Mouse (Mus musculus) heart, postnatal 36 days (tissue): ENCODE data around the gene Cryba4. TPM values are rescaled to one million over a fixed set of nuclear protein-coding genes. Genes with fewer than 3 reads are reported as not detected.

Experiments
- DNase-seq, 2 experiments: peaks; one replicate each; pipeline ENCODE4 v3.0.0; 2021 to 2022
- intact Hi-C: fragments of 180-260 bp; cut with DNase I; formaldehyde crosslinking; loops from one replicate; pipeline ENCODE4 v1.15.1; 2025
- total RNA-seq, 2 experiments: library from RNA; stranded (reverse); gene quantifications; 2 replicates each; pipeline ENCODE4 v1.2.3; 2021

Gene Cryba4
- total RNA-seq, 2 experiments from 2014 or later, result 6.0 to 9.8 TPM

DNA sequence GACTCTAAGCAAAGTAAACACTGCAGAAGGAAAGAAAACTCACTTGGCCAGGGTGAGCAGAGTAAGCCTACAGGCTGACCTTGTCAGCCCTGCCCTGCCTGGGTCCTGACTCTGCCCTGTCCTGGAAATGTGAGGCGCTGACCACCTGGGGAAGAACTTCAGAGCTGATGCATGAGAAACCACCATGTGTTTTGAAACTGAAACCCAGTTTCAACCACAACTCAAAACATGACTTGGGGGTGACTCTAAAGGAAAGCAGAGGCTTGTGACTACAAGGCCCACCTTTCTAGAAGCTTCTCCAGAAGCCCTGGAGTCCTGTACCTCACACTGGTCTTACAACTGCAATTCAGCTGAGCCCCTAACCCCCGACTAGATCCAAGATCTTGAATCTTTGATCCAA is 20.6 kb upstream of the Cryba4 start:
- DNase-seq, result no peak
- intact Hi-C loops, result no loop called here

DNA sequence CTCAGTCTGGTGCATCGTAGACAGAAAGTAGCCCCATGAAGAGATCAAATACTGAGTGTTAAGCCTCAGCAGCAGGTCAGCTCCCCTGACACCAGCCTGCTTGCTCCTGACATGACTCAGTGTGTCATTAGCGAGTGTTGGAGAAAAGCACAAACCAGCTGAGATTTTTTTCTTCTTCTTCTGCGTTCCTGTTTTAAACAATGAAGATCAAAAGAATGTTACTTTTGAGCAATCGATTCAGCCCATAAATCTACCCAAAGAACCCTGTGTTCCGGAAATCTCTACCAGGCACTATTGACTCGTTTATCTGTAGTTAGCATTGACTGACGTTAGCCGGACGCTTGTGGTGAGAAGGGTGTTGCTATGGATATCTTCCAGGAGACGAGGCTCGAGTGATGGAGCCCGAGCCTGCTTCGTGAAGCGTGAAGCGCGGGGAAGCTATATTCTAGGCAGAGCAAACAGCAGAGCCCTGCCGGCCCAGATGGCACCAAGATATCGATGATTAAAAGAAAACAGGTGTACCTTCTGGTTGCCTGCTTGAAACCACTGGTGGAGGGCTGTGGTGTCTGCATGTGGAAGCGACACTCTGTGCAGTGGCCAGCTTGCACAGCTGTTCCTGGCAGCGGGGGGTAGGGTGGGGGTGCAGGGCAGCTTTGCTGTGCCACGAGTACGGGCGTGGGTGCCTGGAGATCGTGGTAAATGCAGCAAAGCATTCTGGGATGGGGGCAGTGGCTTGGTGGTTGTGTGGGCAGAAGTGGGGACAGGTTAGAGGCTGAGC is 18.6 kb upstream of the Cryba4 start:
- intact Hi-C loops, result no loop called here
- DNase-seq, result no peak

DNA sequence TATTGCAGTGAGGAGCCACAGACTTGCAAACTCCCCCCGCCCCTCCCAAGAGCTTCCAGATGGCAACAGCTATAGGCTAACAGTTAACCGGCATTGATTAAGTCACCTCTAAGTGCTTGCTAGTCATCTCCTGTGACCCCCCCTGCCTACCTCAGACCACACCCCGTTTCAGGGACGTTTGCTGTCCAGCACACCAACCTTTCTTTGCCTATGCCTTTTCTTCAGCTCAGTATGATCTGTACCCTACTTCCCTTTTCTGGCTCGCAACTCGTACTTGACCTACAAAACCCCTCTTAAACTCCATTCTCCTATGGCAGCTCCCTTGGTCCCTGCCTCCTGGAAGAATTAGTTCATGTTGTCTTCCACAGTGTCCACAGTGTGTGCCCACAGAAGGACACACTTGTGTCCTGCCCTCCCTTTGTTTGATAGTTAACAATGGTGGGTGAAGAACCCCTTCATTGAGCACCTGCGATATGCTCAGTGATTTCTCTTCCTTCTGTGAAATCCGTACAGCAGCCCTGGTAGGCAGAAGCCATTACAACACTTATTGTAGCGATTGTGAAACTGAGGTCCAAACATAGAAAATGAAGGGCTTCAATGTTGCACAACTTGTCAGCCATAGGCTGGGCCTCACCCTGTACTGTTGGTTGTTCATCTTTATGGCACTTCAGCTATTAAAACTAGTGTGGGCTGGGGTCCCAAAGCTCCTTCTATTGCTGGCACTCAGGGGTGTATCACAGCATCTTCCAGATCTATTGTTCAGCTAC is 13.9 kb upstream of the Cryba4 start:
- no peak for DNase-seq
- intact Hi-C loops, result no loop called here

DNA sequence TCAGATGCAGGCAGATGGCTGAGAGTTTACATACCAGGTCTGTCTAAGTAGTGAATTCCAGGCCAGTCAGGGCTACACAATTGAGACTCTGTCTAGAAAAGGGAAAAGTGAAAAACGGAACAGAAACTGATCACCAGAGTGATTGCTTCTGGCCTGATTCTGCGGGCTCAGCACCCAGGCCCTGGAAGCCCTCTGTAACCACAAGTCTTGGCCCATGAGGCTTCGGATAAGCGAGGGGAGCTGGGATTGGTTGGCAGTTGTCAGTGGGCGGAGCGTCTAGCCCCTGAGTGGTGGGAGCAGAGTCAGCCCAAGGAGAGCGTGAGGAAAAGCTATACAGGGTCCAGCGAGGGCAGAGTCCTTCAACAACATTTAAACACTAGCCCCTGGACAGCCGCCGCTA is 13.2 kb upstream of the Cryba4 start:
- intact Hi-C loops, result no loop called here
- DNase-seq, result no peak

DNA sequence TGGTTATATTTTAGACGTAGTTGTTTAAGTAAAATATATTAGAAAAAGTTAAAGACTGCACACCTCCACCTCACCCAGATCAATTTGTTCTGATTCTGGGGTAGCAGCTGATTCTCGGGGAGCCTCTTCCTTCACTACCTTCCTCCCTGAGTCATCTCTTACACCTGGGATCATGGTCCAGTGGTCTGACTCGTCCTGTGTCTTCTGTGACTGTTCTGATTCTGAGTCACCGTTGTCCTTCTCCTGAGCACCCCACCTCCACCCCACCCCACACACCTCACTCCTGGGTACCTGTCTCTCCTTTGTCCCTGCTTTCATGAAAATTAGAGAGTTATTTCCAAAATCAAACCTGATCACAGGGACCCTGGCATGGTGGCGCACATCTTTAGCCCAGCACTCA is 12.8 kb upstream of the Cryba4 start:
- intact Hi-C loops, result no loop called here
- DNase-seq, result no peak

DNA sequence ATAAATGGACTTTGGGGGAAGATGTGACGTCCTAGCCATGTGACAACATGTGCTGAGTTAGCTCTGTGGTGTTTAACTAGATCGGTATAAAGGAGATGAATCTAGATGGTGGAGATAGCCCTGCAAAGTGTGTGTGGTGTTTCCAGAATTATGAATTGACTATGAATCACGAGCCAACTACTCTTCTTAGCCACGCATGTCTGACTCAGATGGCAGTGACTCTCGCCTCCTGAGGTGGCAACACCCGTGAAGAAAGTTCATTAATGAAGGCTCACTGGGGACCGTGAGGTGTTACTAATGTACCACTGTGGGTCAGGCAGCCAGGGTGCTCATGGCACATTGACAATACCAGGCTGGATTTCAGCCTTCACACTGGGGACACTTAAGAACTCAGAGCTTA is 11.8 kb upstream of the Cryba4 start:
- no peak for DNase-seq
- intact Hi-C loops, result no loop called here

DNA sequence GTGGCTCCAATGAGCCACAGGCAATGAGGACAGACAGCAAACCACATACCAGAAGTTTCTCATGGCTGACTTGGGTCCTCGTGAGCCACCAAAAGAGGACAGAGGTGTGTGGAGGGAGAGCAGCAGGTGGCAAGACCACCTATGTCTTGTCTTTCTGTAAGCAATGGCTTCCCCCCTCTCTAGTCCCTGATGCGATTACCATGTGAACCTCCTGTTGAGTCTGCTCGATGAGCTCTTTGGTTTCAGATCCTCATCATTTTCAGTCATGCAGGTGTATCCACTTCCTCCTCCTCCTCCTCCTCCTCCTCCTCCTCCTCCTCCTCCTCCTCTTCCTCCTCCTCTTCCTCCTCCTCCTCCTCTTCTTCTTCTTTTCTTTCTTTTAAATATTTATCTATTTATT is 8.5 kb upstream of the Cryba4 start:
- DNase-seq, result no peak
- intact Hi-C loops, result no loop called here

DNA sequence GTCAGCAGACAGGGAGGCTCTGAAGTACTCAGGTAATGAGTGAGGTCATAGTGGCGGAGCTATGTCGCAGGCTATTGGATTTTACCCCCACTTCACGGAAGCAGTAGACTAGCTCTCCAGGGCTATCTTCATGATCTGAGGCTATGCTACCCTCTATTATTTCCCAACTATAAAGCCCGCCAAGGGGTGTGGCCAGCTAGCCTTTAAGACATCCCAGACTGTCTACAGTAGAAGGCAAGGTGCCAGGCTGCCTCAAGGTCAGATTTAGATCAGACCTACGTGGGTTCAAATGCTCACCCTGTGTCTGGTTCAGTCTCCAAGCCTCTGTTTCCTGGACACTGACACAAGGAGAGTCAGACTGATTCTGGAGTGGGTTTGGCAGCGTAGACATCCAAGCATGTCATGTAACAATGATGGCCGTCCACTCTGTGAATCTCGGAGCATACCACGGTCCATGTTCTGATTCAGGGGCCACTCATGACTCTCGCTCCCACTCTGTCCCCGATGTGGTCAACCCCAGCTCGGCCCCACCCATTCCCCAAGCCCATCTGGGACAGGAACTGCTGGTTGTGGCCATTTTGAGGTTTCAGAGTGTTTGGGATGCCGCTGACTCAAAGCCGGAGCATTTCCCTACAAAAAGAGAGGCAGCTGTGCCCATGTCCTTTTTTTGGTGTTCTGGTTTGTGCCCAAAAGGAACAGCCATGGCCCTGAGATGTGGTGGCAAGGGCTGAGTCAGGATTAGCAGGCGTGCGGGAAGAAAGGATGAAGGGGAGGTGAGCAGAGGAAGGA is 7.7 kb upstream of the Cryba4 start:
- DNase-seq, result no peak
- intact Hi-C loops, result no loop called here

DNA sequence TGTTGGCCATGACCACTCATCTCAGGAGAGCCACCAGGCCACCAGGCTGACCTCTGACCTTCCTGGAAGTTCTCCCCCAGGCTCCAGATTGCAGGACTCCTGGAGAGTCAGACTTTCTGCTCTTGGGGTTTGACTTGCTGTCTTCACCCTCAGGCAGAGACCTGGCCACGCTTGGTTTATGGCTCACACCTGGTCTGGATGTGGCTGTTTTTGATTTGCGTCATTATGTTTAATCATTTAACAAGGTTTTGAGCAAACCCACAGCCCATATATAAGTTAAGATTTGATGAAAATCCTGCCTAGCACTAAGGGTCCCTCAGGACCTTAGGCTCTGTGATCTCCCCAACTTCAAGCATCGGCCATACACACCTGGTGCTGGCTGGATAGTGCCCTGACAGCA is 5.6 kb upstream of the Cryba4 start:
- DNase-seq, result no peak
- intact Hi-C loops, result no loop called here

DNA sequence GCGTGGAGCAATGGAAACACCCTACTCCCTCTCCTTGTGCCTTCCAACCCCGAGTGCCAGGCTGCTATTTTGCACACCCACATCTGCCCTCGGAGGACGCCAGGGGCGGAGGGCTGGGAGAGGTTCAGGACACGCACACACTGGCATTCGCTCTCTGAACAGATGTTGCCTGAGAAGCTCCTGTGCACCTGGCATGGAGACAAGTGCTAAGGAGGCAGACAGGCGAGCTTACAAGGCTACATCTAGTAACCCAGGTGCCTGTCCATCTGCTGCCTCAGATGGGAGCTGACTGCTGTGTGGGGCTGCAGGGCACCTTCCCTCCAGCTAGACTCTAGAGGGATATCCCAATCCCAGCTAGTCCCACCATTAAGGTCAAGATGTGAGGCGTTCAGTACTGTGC is 4.1 kb upstream of the Cryba4 start:
- no peak for DNase-seq
- intact Hi-C loops, result no loop called here

DNA sequence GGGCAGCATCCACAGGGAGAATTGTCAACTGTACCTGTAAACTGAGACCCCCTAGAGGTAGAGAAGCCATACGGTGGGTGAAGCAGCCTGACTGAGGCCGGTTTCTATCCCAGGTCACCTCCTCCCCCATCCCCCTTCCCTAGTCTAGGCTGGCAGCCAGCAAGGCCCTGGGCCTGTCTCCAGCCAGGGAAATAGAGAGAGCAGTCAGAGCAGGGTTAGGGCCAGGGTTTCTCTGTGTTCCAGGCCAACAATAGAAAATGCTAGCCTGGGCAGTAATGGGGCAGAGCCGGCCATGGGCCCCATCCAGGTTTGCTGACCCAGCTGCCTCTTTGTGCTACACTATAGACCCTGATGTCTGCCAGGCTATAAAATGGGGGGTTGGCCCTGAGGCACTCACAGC is 3.1 kb upstream of the Cryba4 start, which contains the start of gene Crybb1:
TSS of gene Crybb1 (plus strand) at position 390 of the 400 bp plus-strand sequence.
- intact Hi-C loops, result no loop called here

DNA sequence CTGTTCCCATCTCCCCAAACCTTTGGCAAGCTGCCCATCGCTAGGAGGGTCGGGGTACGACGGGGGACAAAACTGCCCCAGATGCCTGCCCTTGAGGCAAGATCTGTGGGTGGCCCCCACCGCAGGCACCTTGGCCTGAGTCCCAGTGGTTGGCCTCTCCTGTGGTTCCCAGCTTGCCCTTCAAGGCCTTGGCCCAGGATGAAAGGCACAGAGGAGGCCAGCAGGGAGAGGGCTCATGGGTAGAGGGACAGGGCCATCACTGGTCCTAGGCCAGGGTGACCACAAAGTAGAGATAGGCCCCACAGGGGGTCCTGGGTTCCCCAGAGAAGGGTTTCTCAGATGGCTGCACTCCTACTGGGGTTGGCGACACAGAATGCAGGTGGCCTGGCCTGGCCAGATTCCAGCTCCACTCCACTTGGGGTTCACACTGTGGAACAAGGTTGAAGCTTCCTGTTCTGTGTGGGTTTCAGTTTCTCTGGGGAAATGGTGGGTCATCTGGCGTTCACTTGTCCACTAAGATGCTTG is 2.0 kb upstream of the Cryba4 start:
- intact Hi-C loops, result no loop called here
- peak; percentile 64 to 70 for DNase-seq

More for the DNA sequence above, 3.1 kb upstream of the Cryba4 start, which contains the start of gene Crybb1:
- DNase-seq, result peak; percentile 71 to 75

DNA sequence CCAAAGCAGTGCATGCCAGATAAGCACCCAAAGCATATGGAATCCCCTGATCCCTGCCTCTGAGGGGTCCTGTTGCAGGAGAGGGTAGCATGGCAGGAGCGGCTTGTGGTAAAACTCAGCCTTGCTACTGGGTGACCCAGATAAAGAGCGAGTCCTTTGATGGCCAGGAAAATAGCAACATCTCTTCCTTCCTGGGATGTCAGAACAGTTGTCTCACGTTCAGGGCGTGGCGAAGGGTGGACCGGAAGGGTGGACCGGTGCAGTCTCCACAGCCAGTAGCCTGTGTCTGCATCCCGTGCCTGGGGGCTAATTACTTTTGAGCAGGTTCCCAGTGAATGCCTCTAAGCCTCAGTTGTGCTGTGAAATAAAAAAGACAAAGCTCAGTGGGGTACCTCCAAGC is 851 bp upstream of the Cryba4 start:
- intact Hi-C loops, result no loop called here
- DNase-seq, result peak in 1 of 2 experiments; percentile 40

DNA sequence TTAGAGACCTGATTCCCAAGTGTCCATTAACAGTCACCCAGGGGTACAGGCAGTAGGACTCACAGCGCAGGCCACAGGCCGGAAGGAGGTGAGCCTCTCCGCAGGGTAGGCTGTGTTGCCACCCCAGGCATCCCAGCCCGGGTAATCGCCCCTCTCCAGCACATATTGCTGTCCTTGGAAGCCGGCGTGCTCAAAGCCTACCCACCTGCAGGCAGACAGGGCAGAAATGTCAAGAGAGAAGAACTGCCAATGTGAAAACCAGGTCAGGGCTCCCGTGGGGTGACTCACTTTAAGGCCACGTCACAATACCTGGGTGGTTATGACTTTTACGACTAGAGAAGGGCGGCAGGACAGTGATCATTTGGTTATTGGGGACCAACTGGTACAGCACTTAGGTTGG is 3.2 kb downstream of the Cryba4 start:
- intact Hi-C loops, result no loop called here
- no peak for DNase-seq

DNA sequence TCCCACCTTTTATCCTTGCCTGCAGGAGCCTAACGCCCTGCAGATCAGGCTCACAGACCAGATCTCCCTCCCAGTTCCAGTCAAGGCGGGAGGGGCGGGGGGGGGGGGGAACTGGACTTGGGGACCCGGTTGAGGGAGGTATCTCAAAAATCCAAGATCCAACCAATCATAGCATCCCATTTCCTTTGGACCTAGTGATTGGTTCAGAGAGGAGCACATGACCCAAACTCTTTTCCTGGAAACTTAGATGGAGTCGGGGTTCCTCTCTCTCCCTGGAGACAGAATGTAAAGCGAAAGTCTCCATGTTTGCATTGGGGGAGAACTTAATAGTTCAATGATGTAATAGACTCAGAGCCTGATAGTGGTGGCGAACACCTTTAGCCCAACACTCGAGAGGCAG is 4.9 kb downstream of the Cryba4 start:
- intact Hi-C loops, result no loop called here
- DNase-seq, result no peak

DNA sequence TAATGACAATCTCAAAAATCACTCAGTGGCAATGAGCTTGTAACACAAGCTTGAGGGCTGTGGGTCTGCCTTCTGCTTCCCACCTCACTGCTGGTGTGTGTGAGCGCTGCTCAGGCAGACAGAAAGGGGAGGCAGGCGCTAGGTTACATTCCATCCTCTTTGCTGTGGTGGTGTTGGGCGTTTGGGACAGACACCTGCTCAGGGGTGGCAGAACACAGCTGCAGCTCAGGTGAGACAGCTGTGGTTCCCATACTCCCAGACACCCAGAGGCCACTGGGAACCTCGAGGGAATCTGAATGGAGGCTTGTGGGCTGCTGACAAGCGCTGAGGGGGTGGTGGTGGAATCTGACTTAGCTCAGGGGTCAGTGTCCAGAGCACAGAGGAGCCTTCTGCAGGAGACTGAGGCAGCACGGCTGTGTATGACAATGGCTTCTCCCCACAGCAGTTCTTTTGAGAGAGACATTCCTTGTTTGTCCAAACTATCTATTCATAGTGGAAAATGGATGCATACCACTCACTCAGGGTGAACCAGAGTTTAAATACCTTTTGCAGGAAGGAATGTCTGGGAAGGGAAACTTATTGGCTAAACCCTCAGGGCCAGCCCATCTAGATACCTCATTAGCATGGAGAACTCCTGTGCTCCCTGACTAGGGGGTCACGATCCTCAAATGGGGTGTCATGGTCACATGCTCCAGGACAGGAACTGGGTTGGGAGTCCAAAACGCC is 7.3 kb downstream of the Cryba4 start:
- no peak for DNase-seq
- intact Hi-C loops, result no loop called here

DNA sequence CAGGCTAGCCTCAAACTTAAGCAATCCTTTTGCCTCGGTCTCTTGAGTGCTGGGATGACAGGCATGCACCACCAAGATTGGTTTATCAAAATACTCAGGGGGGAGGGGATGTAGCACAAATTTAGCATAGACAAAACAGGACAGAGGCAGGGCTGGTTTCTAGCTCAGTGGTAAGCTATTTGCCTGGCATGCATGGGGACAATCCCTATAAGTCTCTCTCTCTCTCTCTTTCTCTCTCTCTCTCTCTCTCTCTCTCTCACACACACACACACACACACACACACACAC is 8.1 kb downstream of the Cryba4 start:
- no peak for DNase-seq
- intact Hi-C loops, result no loop called here

DNA sequence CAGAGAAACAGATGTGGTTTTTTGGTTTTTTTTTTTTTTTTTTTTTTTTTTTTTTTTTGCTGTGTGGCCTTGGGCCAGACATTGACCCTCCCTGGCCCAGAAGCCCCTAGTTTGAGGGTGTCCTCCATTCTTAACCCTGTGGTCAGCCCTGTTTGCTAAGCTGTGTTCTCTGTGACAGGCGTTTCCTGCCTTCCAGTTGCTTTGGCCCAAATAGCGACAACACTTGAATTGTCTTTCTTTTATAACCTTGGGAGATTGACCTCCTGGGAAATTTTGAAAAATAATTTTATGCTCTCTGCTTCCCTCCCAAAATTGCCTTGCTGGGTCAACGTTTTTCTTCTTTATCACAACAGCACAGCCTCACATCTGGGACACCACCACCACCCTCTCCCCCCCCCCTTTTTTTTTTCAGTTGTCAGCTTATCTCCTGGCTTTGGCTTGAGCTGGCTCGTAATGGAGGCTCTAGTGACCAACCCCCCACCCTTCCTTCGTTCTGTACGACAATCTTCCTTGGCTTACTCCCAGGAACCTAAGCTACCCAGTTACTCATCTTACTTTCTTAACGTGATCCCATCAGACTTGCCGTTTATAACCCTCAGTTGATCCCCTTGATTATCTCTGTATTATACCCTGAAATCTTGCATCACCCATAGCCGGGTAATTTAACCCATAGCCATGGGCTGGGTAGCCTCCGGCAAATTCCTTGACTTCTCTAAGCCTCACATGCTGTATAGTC is 8.6 kb downstream of the Cryba4 start:
- no peak for DNase-seq
- intact Hi-C loops, result no loop called here

DNA sequence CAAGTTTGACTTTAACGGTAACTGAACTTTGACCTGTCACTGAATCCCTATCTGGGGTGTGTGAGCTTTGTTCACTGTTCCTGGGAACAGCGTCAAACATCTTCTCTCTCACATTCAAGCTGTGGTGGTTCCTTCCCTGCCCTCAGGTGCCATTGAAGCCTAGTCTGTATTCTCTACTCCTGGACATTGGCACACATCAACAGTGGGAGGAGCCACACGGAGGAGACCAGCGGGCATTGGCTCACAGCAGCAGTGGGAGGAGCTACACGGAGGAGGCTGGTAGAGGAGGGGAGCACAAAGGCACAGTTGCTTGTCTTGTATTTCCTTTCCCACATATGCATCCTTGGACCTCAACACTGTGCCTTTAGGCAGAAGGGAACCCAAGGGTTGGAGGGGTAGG is 9.3 kb downstream of the Cryba4 start:
- intact Hi-C loops, result no loop called here
- no peak for DNase-seq

DNA sequence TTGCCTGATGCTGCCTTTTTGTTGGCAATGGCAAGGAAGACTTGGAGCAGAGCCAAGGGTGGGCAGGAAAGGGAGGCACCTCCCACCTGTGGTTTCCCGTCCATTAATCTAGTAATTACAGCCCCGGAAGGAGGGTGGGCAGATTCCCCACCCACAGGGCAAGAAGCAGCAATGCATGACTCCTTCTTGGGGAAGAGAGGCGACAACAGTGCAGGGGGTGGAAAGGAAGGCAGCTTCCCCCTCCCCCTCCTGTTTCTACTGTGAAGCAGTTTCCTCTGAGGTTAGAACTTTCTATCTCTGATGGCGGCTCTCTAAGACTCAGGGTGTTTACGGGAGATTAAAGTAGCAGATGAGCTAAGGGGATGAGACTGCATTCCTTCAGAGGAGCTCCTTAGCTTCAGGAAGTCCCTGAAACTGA is 9.9 kb downstream of the Cryba4 start:
- peak; percentile 43 to 53 for DNase-seq
- intact Hi-C loops, result no loop called here
